Comparison of ENCODE assay signal across 11 mouse cellular contexts in the genomic region with DNA sequence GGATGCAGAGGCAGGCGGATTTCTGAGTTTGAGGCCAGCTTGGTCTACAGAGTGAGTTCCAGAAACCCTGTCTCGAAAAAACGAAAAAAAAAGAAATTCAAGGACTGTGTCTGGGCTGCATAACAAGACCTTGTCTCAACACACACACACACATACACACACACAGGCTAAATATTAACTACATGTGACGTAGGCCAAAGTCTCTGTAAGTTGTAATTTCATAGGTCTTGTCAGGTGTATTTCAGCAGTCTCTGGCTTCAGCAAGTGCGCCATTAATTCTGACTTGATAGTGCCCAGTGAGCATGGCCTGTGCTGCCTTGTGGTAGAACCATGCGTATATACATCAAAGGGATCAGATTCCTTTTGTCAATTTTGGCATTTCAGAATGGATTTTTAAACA. TPM values are rescaled to one million over a fixed set of nuclear protein-coding genes. Genes with fewer than 3 reads are reported as not detected.
DNase-seq lines count a peak whose midpoint lies in the region; ATAC-seq lines count a peak whose summit lies in the region.
"Had no signal": no experiment of that assay in that cellular context is flagged by ENCODE, and none has a peak within 500 bp of the region (broad histone marks: within the 10 kb centered on the region; RNA-seq: fewer than 3 reads in every experiment).

No protein-coding gene starts in this region.

- H3K9me3 ChIP-seq in heart, embryonic 13.5 days = no peaks in the 10 kb centered on the region
- H3K9me3 ChIP-seq in kidney, embryonic 14.5 days (ENCODE audit: control insufficient read depth, low read length) = no peaks in the 10 kb centered on the region
- H3K9me3 ChIP-seq in embryonic facial prominence, embryonic 14.5 days (ENCODE audit: control insufficient read depth, low read length) = no peaks in the 10 kb centered on the region
- H3K9me3 ChIP-seq in liver, embryonic 16.5 days (replicated peaks; ENCODE audit: control insufficient read depth, low read length) = no peaks in the 10 kb centered on the region
- H3K9me3 ChIP-seq in neural tube, embryonic 15.5 days (replicated peaks) = no peaks in the 10 kb centered on the region
- H3K9me3 ChIP-seq: heart, embryonic 10.5 days; midbrain, embryonic 13.5 days; neural tube, embryonic 13.5 days had no signal

- no peak for DNase-seq in heart, adult 8-10 months (ENCODE audit: low spot score)
- peak; percentile 27 for DNase-seq in kidney, postnatal 10 days
- DNase-seq in embryonic facial prominence, embryonic 14.5 days (ENCODE audit: low spot score) = no peak
- DNase-seq in adrenal gland, postnatal 14 days = no peak

- no peak for ATAC-seq in heart, embryonic 13.5 days (ENCODE audit: extremely low read depth, insufficient number of reproducible peaks, low FRiP score, low TSS enrichment)
- no peak for ATAC-seq in kidney, embryonic 14.5 days (ENCODE audit: low FRiP score, low TSS enrichment)
- peak; percentile 7; the same call in 1 of the 2 replicates for ATAC-seq in embryonic facial prominence, embryonic 14.5 days (ENCODE audit: low read depth)
- ATAC-seq in liver, embryonic 16.5 days (ENCODE audit: low read depth) = peak; percentile 32; the same call in 1 of the 2 replicates
- no peak for ATAC-seq in neural tube, embryonic 15.5 days (ENCODE audit: low FRiP score)

- H3K36me3 ChIP-seq in heart, embryonic 13.5 days = peaks cover 36% of the 10 kb centered on the region
- peaks cover 18% of the 10 kb centered on the region; the same call in 1 of the 2 replicates for H3K36me3 ChIP-seq in kidney, embryonic 14.5 days (ENCODE audit: control insufficient read depth, insufficient read depth, low read length)
- H3K36me3 ChIP-seq in embryonic facial prominence, embryonic 14.5 days (ENCODE audit: control insufficient read depth, insufficient read depth, low read length) = peaks cover 20% of the 10 kb centered on the region
- peaks cover 7% of the 10 kb centered on the region for H3K36me3 ChIP-seq in liver, embryonic 16.5 days (ENCODE audit: control insufficient read depth, insufficient read depth)
- H3K36me3 ChIP-seq in neural tube, embryonic 15.5 days = peaks cover 9% of the 10 kb centered on the region

- H3K4me2 ChIP-seq in heart, embryonic 13.5 days = no peak overlapping the region
- H3K4me2 ChIP-seq in kidney, embryonic 14.5 days (replicated peaks; ENCODE audit: low read depth, low read length) = no peak overlapping the region
- H3K4me2 ChIP-seq in embryonic facial prominence, embryonic 14.5 days (ENCODE audit: low read depth, low read length) = no peak overlapping the region
- no peak overlapping the region for H3K4me2 ChIP-seq in liver, embryonic 16.5 days (ENCODE audit: low read depth, low read length)
- H3K4me2 ChIP-seq in neural tube, embryonic 15.5 days = no peak overlapping the region
- H3K4me2 ChIP-seq: midbrain, embryonic 13.5 days; neural tube, embryonic 13.5 days had no signal

- WGBS in heart, embryonic 13.5 days = 86% methylated on average over 6 of the region's 6 CpGs
- WGBS in kidney, embryonic 14.5 days = 87% methylated on average over 6 of the region's 6 CpGs
- WGBS in embryonic facial prominence, embryonic 14.5 days = 87% methylated on average over 6 of the region's 6 CpGs
- 72% methylated on average over 6 of the region's 6 CpGs for WGBS in liver, embryonic 16.5 days (ENCODE audit: insufficient replicate concordance)
- WGBS in neural tube, embryonic 15.5 days = 95% methylated on average over 6 of the region's 6 CpGs

- peak overlapping the region; percentile 69 for H3K27ac ChIP-seq in heart, embryonic 13.5 days (replicated peaks)
- H3K27ac ChIP-seq in kidney, embryonic 14.5 days (ENCODE audit: low read depth, low read length) = no peak overlapping the region
- peak overlapping the region; percentile 63 for H3K27ac ChIP-seq in embryonic facial prominence, embryonic 14.5 days (replicated peaks; ENCODE audit: low read depth, low read length)
- H3K27ac ChIP-seq in liver, embryonic 16.5 days (ENCODE audit: low read length) = no peak overlapping the region
- H3K27ac ChIP-seq in neural tube, embryonic 15.5 days (replicated peaks) = no peak overlapping the region
- H3K27ac ChIP-seq: heart, embryonic 10.5 days; midbrain, embryonic 13.5 days; neural tube, embryonic 13.5 days had no signal

- H3K4me1 ChIP-seq in heart, embryonic 13.5 days = peaks cover 18% of the 10 kb centered on the region
- no peaks in the 10 kb centered on the region for H3K4me1 ChIP-seq in kidney, embryonic 14.5 days (ENCODE audit: control insufficient read depth, insufficient read depth, low read length)
- no peaks in the 10 kb centered on the region for H3K4me1 ChIP-seq in embryonic facial prominence, embryonic 14.5 days (ENCODE audit: control insufficient read depth, insufficient read depth, low read length)
- peaks cover 3% of the 10 kb centered on the region for H3K4me1 ChIP-seq in liver, embryonic 16.5 days (ENCODE audit: control insufficient read depth, low read depth, low read length)
- no peaks in the 10 kb centered on the region; the same call in 1 of the 2 replicates for H3K4me1 ChIP-seq in neural tube, embryonic 15.5 days
- H3K4me1 ChIP-seq: midbrain, embryonic 13.5 days; neural tube, embryonic 13.5 days had no signal

- 0 out of 2 replicates have a peak overlapping the region, but pooled peaks have one; percentile 44 for H3K9ac ChIP-seq in heart, embryonic 13.5 days
- no peak overlapping the region for H3K9ac ChIP-seq in kidney, embryonic 14.5 days (ENCODE audit: low read depth, low read length)
- no peak overlapping the region for H3K9ac ChIP-seq in embryonic facial prominence, embryonic 14.5 days (ENCODE audit: low read depth, low read length)
- no peak overlapping the region for H3K9ac ChIP-seq in liver, embryonic 16.5 days (ENCODE audit: low read depth, low read length)
- no peak overlapping the region for H3K9ac ChIP-seq in neural tube, embryonic 15.5 days (replicated peaks)
- H3K9ac ChIP-seq: midbrain, embryonic 13.5 days; neural tube, embryonic 13.5 days had no signal

- H3K4me3 ChIP-seq in heart, embryonic 13.5 days = no peak overlapping the region
- H3K4me3 ChIP-seq in kidney, embryonic 14.5 days (ENCODE audit: low read length) = no peak overlapping the region
- H3K4me3 ChIP-seq in embryonic facial prominence, embryonic 14.5 days (ENCODE audit: low read depth, low read length) = no peak overlapping the region
- H3K4me3 ChIP-seq in liver, embryonic 16.5 days (ENCODE audit: low read depth, low read length) = no peak overlapping the region
- H3K4me3 ChIP-seq in neural tube, embryonic 15.5 days (replicated peaks) = no peak overlapping the region
- H3K4me3 ChIP-seq: heart, embryonic 10.5 days; midbrain, embryonic 13.5 days; neural tube, embryonic 13.5 days had no signal

- no peaks in the 10 kb centered on the region for H3K27me3 ChIP-seq in heart, embryonic 13.5 days (replicated peaks)
- no peaks in the 10 kb centered on the region for H3K27me3 ChIP-seq in kidney, embryonic 14.5 days (ENCODE audit: control insufficient read depth, insufficient read depth, low read length)
- H3K27me3 ChIP-seq in embryonic facial prominence, embryonic 14.5 days (replicated peaks; ENCODE audit: control insufficient read depth, insufficient read depth, low read length) = no peaks in the 10 kb centered on the region
- H3K27me3 ChIP-seq in liver, embryonic 16.5 days (ENCODE audit: control insufficient read depth, insufficient read depth, low read depth, low read length) = no peaks in the 10 kb centered on the region
- H3K27me3 ChIP-seq in neural tube, embryonic 15.5 days (replicated peaks) = no peaks in the 10 kb centered on the region
- H3K27me3 ChIP-seq: midbrain, embryonic 13.5 days; neural tube, embryonic 13.5 days had no signal

RNA-seq across cellular contexts. Expression of a gene that starts 7.0 kb away (rescaled TPM):
- 88.8 and 105 TPM in 2 replicates for polyA plus RNA-seq in heart, embryonic 13.5 days (2015; fragmentation: Nextera tagmentation; extraction: Ambion mirVana)
- total RNA-seq in heart, adult 8-10 months (2022) = 10 to 100 TPM; 78.5 to 83.2 (median 80.7) TPM
- polyA plus RNA-seq in kidney, embryonic 14.5 days (2014; fragmentation: Nextera tagmentation; extraction: Ambion mirVana) = 102 and 119 TPM in 2 replicates
- 104 and 107 TPM in 2 replicates for polyA plus RNA-seq in embryonic facial prominence, embryonic 14.5 days (2014; fragmentation: Nextera tagmentation; extraction: Ambion mirVana)
- 40.9 and 44.0 TPM in 2 replicates for polyA plus RNA-seq in liver, embryonic 16.5 days (2015; fragmentation: Nextera tagmentation; extraction: Ambion mirVana)
- total RNA-seq in adrenal gland, postnatal 14 days (2021) = 92.4 and 97.3 TPM in 2 replicates
- 153 and 155 TPM in 2 replicates for polyA plus RNA-seq in neural tube, embryonic 15.5 days (2015; fragmentation: Nextera tagmentation; extraction: Ambion mirVana)

RNA-seq across cellular contexts. Expression of a gene that starts 40.7 kb away (rescaled TPM):
- polyA plus RNA-seq in heart, embryonic 13.5 days (2015; fragmentation: Nextera tagmentation; extraction: Ambion mirVana) = 11.7 and 12.1 TPM in 2 replicates
- total RNA-seq in heart, adult 8-10 months (2022) = 10 to 100 TPM; 16.0 to 21.4 (median 16.7) TPM
- 16.8 and 22.3 TPM in 2 replicates for polyA plus RNA-seq in kidney, embryonic 14.5 days (2014; fragmentation: Nextera tagmentation; extraction: Ambion mirVana)
- polyA plus RNA-seq in embryonic facial prominence, embryonic 14.5 days (2014; fragmentation: Nextera tagmentation; extraction: Ambion mirVana) = 22.7 and 23.3 TPM in 2 replicates
- polyA plus RNA-seq in liver, embryonic 16.5 days (2015; fragmentation: Nextera tagmentation; extraction: Ambion mirVana) = 6.2 and 6.7 TPM in 2 replicates
- total RNA-seq in adrenal gland, postnatal 14 days (2021) = 36.9 and 42.1 TPM in 2 replicates
- 19.9 and 20.5 TPM in 2 replicates for polyA plus RNA-seq in neural tube, embryonic 15.5 days (2015; fragmentation: Nextera tagmentation; extraction: Ambion mirVana)

Comparison
In these comparisons a context has a peak if more than half of its experiments do, and no peak if none do; other contexts are left out.
1. ATAC-seq: peak in embryonic facial prominence, embryonic 14.5 days (single experiment) and liver, embryonic 16.5 days (single experiment); none in heart, embryonic 13.5 days (single experiment), kidney, embryonic 14.5 days (single experiment) and neural tube, embryonic 15.5 days (single experiment).
2. H3K27ac ChIP-seq: peak in heart, embryonic 13.5 days (single experiment) and embryonic facial prominence, embryonic 14.5 days (single experiment); none in kidney, embryonic 14.5 days (single experiment), liver, embryonic 16.5 days (single experiment) and neural tube, embryonic 15.5 days (single experiment).